9 mouse cellular contexts compared by ENCODE assay signal in genomic region chr11:50114329-50114728, GRCm38 (mm10). TPM values are rescaled to one million over a fixed set of nuclear protein-coding genes. Genes with fewer than 3 reads are reported as not detected.
DNase-seq lines count a peak whose midpoint lies in the region; ATAC-seq lines count a peak whose summit lies in the region.
"Had no signal": no experiment of that assay in that cellular context is flagged by ENCODE, and none has a peak within 500 bp of the region (broad histone marks: within the 10 kb centered on the region; RNA-seq: fewer than 3 reads in every experiment).

No protein-coding gene starts in this region.

- no peak overlapping the region for H3K4me3 ChIP-seq in embryonic facial prominence, embryonic 10.5 days
- H3K4me3 ChIP-seq in midbrain, embryonic 12.5 days: no peak overlapping the region
- H3K4me3 ChIP-seq: neural tube, embryonic 13.5 days had no signal

- ATAC-seq in midbrain, embryonic 12.5 days (ENCODE audit: low FRiP score, low read depth): 0 out of 2 replicates have a peak, but pooled peaks have one; percentile 56

- H3K4me1 ChIP-seq in embryonic facial prominence, embryonic 10.5 days: no peaks in the 10 kb centered on the region
- no peaks in the 10 kb centered on the region for H3K4me1 ChIP-seq in midbrain, embryonic 12.5 days
- H3K4me1 ChIP-seq: neural tube, embryonic 13.5 days had no signal

- peak; percentile 69 for DNase-seq in layer of hippocampus, adult 11-12 months (ENCODE audit: low spot score)
- DNase-seq in layer of hippocampus, adult 9-11 months: no peak
- DNase-seq in adrenal gland, postnatal 14 days: peak; percentile 89
- DNase-seq in embryonic facial prominence, embryonic 10.5 days (ENCODE audit: low spot score): peak; percentile 81
- peak; percentile 73 to 81 for DNase-seq in heart, postnatal 10 days
- DNase-seq in layer of hippocampus, postnatal 25 days (ENCODE audit: extremely low spot score in 1 of 2, low spot score in 1 of 2): peak; percentile 40 to 76
- DNase-seq in splenic B cell, adult 2 months (ENCODE audit: low read depth, low spot score): peak; percentile 89

- WGBS in embryonic facial prominence, embryonic 10.5 days: 18% methylated on average over 5 of the region's 5 CpGs
- 17% methylated on average over 5 of the region's 5 CpGs for WGBS in midbrain, embryonic 12.5 days

- H3K9me3 ChIP-seq in embryonic facial prominence, embryonic 10.5 days: no peaks in the 10 kb centered on the region
- H3K9me3 ChIP-seq in midbrain, embryonic 12.5 days: no peaks in the 10 kb centered on the region
- H3K9me3 ChIP-seq: neural tube, embryonic 13.5 days had no signal

- intact Hi-C loops in heart, postnatal 10 days (cut with DNase I): loop anchor here (5.0 kb wide), 1 partner anchor 127 kb away; no protein-coding TSS in a partner anchor

- peaks cover 8% of the 10 kb centered on the region for H3K36me3 ChIP-seq in embryonic facial prominence, embryonic 10.5 days (replicated peaks)
- peaks cover 7% of the 10 kb centered on the region for H3K36me3 ChIP-seq in midbrain, embryonic 12.5 days
- H3K36me3 ChIP-seq in splenic B cell, adult 2 months (ENCODE audit: control insufficient read depth, insufficient read depth, low read length, poor library complexity, severe bottlenecking): no peaks in the 10 kb centered on the region

- H3K4me2 ChIP-seq in midbrain, embryonic 12.5 days (replicated peaks): no peak overlapping the region
- H3K4me2 ChIP-seq: neural tube, embryonic 13.5 days had no signal

- H3K9ac ChIP-seq in midbrain, embryonic 12.5 days (replicated peaks): no peak overlapping the region
- H3K9ac ChIP-seq: neural tube, embryonic 13.5 days had no signal

- H3K27me3 ChIP-seq in embryonic facial prominence, embryonic 10.5 days (replicated peaks; ENCODE audit: low read depth, poor library complexity, severe bottlenecking): no peaks in the 10 kb centered on the region
- H3K27me3 ChIP-seq in midbrain, embryonic 12.5 days: no peaks in the 10 kb centered on the region
- no peaks in the 10 kb centered on the region for H3K27me3 ChIP-seq in splenic B cell, adult 2 months (ENCODE audit: control insufficient read depth, insufficient read depth, low read length, poor library complexity, severe bottlenecking)
- H3K27me3 ChIP-seq: neural tube, embryonic 13.5 days had no signal

- no peak overlapping the region for H3K27ac ChIP-seq in embryonic facial prominence, embryonic 10.5 days (replicated peaks)
- no peak overlapping the region for H3K27ac ChIP-seq in midbrain, embryonic 12.5 days (replicated peaks)
- H3K27ac ChIP-seq: neural tube, embryonic 13.5 days had no signal

RNA-seq across cellular contexts. Expression of gene Tbc1d9b, which starts 16.9 kb away (rescaled TPM):
- 75.9 and 86.7 TPM in 2 replicates for total RNA-seq in adrenal gland, postnatal 14 days (2021)
- 35.7 and 36.9 TPM in 2 replicates for polyA plus RNA-seq in embryonic facial prominence, embryonic 10.5 days (2016; fragmentation: Nextera tagmentation; extraction: Ambion mirVana)
- 10 to 100 TPM; 44.5 to 48.6 TPM for total RNA-seq in heart, postnatal 10 days (2021)
- total RNA-seq in layer of hippocampus, postnatal 25 days (2021): 100 to 1,000 TPM; 103 to 106 TPM
- 41.1 and 45.2 TPM in 2 replicates for polyA plus RNA-seq in midbrain, embryonic 12.5 days (2016; fragmentation: Nextera tagmentation; extraction: Ambion mirVana)

RNA-seq across cellular contexts. Expression of gene Mrnip, which starts 59.9 kb away (rescaled TPM):
- 12.9 and 13.6 TPM in 2 replicates for total RNA-seq in adrenal gland, postnatal 14 days (2021)
- 24.1 and 27.3 TPM in 2 replicates for polyA plus RNA-seq in embryonic facial prominence, embryonic 10.5 days (2016; fragmentation: Nextera tagmentation; extraction: Ambion mirVana)
- total RNA-seq in heart, postnatal 10 days (2021): 1 to 10 TPM; 6.0 TPM
- total RNA-seq in layer of hippocampus, postnatal 25 days (2021): 10 to 100 TPM; 15.1 to 16.2 TPM
- polyA plus RNA-seq in midbrain, embryonic 12.5 days (2016; fragmentation: Nextera tagmentation; extraction: Ambion mirVana): 23.3 and 24.2 TPM in 2 replicates
